ENCODE assay signal across 31 mouse cellular contexts in the genomic region with DNA sequence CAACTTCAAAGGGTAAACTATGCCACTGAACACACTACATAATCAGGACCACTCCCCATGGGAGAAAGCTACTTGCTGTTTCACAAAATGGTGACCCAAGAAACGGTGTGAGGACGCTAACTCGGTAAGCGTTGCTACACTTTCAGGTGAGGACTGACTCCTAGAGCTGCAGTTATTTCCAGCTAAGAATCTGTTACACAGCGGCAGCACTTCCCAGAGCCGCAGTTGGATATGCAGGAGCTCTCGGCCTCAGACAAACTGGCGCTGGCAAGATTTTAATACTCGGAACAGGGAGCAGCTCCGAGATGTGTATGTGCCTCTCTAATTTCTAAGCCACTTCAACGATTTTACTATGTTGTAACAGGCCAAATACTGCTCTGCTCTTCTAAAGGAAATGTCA.
"Had no signal": no experiment of that assay in that cellular context is flagged by ENCODE, and none has a peak within 500 bp of the region (broad histone marks: within the 10 kb centered on the region; RNA-seq: fewer than 3 reads in every experiment).

No protein-coding gene starts in this region.

- H3K27me3 ChIP-seq: heart, embryonic 13.5 days; heart, embryonic 15.5 days; hindbrain, embryonic 12.5 days; hindbrain, embryonic 13.5 days; hindbrain, embryonic 15.5 days; intestine, embryonic 15.5 days; kidney, embryonic 15.5 days had no signal

- H3K9me3 ChIP-seq: heart, embryonic 13.5 days; heart, embryonic 15.5 days; hindbrain, embryonic 12.5 days; hindbrain, embryonic 13.5 days; hindbrain, embryonic 15.5 days; intestine, embryonic 15.5 days; kidney, embryonic 15.5 days had no signal

- H3K36me3 ChIP-seq: heart, embryonic 15.5 days; hindbrain, embryonic 15.5 days; intestine, embryonic 15.5 days had no signal

- H3K27ac ChIP-seq: heart, embryonic 13.5 days; heart, embryonic 15.5 days; hindbrain, embryonic 10.5 days; hindbrain, embryonic 12.5 days; hindbrain, embryonic 13.5 days; hindbrain, embryonic 15.5 days; hindbrain, postnatal 0 days; intestine, embryonic 15.5 days; kidney, embryonic 15.5 days; kidney, postnatal 0 days; layer of hippocampus, adult 2 months; left cerebral cortex, adult 2 months had no signal

- H3K4me3 ChIP-seq: heart, embryonic 13.5 days; heart, embryonic 15.5 days; hindbrain, embryonic 10.5 days; hindbrain, embryonic 12.5 days; hindbrain, embryonic 13.5 days; hindbrain, embryonic 15.5 days; intestine, embryonic 15.5 days; kidney, embryonic 15.5 days; layer of hippocampus, adult 2 months; left cerebral cortex, adult 2 months had no signal

- H3K4me1 ChIP-seq: hindbrain, embryonic 10.5 days; hindbrain, embryonic 12.5 days; kidney, embryonic 15.5 days had no signal

- DNase-seq: heart, postnatal 10 days; heart, postnatal 14 days; heart, postnatal 36 days; heart, postnatal 4 days; kidney, adult 11 months; kidney, adult 18-20 months; kidney, adult 2 months; kidney, adult 8-10 months; kidney, adult 9 months; kidney, postnatal 10 days; kidney, postnatal 14 days; kidney, postnatal 25 days; kidney, postnatal 36 days; kidney, postnatal 4 days; layer of hippocampus, adult 9-11 months; layer of hippocampus, postnatal 36 days had no signal

- ATAC-seq: hindbrain, embryonic 16.5 days; hindbrain, postnatal 0 days; inflammation-experienced regulatory T-cells, adult 6 months; intestine, postnatal 0 days had no signal

- H3K4me2 ChIP-seq: heart, embryonic 13.5 days; heart, embryonic 15.5 days; hindbrain, embryonic 12.5 days; hindbrain, embryonic 13.5 days; hindbrain, embryonic 15.5 days; intestine, embryonic 15.5 days; kidney, embryonic 15.5 days had no signal

- H3K9ac ChIP-seq: heart, embryonic 13.5 days; heart, embryonic 15.5 days; hindbrain, embryonic 12.5 days; hindbrain, embryonic 13.5 days; hindbrain, embryonic 15.5 days; intestine, embryonic 15.5 days; kidney, embryonic 15.5 days had no signal
